Mouse (Mus musculus): ENCODE measurements around the gene Vmn2r77. TPM values are rescaled to one million over a fixed set of nuclear protein-coding genes. Genes with fewer than 3 reads are reported as not detected.

Gene Vmn2r77
- total RNA-seq (2023), result not detected

DNA sequence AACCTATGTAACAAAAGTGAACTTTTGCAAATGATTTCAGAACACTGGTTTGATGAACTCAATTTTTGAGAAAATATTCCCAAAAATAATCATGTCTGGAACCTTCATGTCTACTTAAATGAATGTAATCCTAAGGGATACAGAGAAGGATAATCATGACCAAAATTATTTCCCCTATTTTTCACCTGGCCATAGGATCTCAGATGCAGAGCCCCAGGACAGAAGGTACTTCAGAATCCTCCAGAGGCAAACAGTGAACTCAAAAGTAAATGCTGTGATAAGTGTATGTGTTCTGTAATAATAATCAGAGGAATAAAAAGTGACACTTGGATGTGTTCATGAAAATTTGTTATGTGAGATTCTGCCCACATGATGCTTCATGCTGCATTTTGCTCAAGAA lies at the start of gene Vmn2r77:
TSS of gene Vmn2r77 (plus strand) at position 301 of the 400 bp plus-strand sequence.

DNA sequence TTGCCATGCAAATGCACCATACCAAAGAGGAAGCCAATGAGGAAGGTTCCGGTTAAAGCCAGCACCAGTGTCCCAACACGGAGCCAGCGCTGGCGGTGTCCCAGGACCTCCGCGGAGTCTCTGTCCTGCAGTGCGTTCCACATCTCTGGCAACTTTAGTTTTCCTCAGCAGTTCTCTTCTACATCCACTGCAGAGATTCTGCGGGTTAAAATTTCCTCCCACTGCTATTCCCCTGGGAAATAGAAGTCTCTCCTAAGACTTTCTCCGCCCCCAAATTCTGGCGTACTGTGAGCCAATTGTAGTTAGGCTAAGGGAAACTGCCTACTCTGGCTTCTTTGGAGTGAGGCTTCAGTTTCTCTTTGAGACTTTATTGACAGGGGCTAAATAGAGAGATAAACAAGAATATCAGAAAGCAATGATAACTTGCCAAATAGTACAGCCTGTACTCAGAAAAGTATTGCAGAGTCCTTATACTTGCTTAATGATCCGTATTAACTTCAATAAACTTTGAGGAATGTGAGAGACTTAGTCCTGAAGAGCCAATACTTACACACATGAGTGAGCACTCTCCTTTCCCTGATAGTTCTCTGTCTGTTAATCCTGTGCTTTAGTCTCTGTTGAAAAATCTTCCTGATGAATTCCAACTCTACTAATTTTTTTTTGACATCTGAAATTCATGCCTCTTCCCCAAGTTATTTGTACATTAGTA lies 19.1 kb upstream of the Vmn2r77 start, which contains the start of gene Folh1:
TSS of gene Folh1 (minus strand) at position 327 of the 709 bp plus-strand sequence.

Other genes starting within 250 kb of the Vmn2r77 start
- gene Olfr295, start 211.2 kb upstream of the Vmn2r77 start, total RNA-seq (2023), result not detected
- gene Olfr294, start 178.4 kb upstream of the Vmn2r77 start, total RNA-seq (2023), result not detected
- not detected for gene Olfr293, start 146.0 kb upstream of the Vmn2r77 start, total RNA-seq (2023)
- not detected for gene Olfr292, start 106.7 kb upstream of the Vmn2r77 start, total RNA-seq (2023)
- not detected for gene Folh1, start 19.1 kb upstream of the Vmn2r77 start, total RNA-seq (2023)
- not detected for gene Vmn2r78, start 120.1 kb downstream of the Vmn2r77 start, total RNA-seq (2023)
- 0.09 TPM for gene Vmn2r79, start 201.1 kb downstream of the Vmn2r77 start, total RNA-seq (2023)

All from CD4-positive naive resting alpha-beta T cell, adult 57 days (primary cell).